Mouse (Mus musculus) adrenal gland, adult 8-10 months (tissue): ENCODE measurements at regions not wholly inside any gene's neighbourhood (a gene's known extent, or its start where the extent isn't known, plus 50 kb on each side); places are given as distances from the start of the nearest gene placed in this dataset.

ENCODE experiments used
- DNase-seq: peaks from one replicate; pipeline ENCODE4 v3.0.0; 2022

DNA sequence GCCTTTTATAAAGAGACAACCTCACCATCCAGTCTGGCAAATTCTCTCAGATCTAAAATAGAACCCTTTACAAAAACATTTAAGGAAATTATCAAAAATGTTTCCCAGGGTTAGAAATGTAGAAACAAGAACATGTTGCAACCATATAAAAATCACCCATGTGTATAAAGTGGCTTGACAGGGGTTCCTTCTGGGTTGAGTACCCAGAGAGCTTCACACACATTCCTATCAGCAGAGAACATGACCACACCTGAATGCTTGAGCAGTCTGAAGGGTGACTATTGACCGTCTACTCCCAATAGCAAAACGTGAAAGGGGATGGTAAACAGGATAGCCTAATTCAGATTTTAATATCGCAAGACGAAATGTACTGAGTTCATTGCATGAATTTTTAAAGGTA, 57.8 kb upstream of the Zfand5 start:
- no peak for DNase-seq

GRCm38 (mm10) chr19:21193461-21193860, 78.6 kb upstream of the Zfand5 start:
- DNase-seq = peak; percentile 48

- DNase-seq = peak; percentile 50
Measured at GRCm38 (mm10) chr19:21192576-21192975, 79.5 kb upstream of the Zfand5 start.

GRCm38 (mm10) chr19:21189216-21189615, 82.9 kb upstream of the Zfand5 start:
- no peak for DNase-seq

DNA sequence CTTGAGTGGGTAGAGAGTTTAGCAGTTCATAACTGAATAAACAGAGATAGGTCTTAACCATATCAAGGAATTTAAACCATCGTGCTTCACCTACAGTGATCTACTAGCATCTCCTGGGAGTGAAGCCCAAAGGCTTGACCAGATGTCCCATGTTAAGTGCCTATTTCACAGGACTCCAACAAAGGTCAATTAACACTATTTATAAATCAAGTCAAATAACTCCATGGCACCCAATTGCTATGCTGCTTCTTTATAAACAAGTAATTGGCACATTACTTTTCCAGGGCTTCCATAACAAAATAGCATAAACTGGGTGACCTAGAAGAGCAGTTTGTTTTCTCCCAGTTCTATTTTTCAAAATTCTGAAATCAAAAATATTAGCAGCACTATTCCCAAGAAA, 85.4 kb upstream of the Zfand5 start:
- no peak for DNase-seq

DNA sequence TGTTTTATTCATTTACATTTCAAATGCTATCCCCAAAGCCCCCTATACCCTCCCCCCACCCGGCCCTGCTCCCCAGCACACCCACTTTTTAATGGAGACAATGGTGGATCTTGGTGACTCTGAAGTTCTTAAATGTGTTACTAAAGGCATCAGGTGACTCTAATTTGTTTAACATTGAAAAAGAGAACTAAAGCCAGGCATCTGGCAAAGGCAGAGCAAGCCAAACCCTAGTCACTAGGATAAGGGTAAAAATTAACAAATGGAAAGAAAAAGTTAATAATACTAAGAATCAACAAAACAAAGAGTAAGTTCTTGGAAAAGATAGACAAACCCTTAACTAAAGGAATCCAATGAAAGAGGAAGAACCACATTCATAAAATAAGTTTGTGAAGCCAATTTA, 86.1 kb upstream of the Zfand5 start:
- no peak for DNase-seq

DNA sequence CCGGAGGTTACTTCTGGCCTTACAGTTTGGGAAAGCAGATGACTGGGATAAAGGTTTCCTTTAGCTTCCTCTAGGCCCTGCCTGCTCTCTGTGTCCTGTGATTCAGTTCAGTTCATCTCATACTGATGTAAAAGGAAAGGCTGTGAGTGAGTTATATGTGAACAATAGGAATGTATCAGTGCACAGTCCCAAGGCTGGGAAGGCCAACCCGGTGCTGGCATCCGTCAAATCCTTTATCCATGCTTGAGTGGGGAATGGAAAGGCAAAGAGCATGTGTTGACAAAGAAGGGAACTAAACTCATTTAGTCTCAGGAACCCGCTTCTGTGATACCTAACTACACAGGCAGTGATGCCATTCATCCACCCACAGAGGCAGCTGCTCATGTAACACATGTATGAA, 89.0 kb upstream of the Zfand5 start:
- DNase-seq = no peak

- no peak for DNase-seq
Measured at GRCm38 (mm10) chr19:21179886-21180285, 92.2 kb upstream of the Zfand5 start.

- DNase-seq = no peak
Measured at GRCm38 (mm10) chr19:21175426-21175831, 96.6 kb upstream of the Zfand5 start.

- DNase-seq = no peak
Measured at GRCm38 (mm10) chr19:21174636-21175035, 97.4 kb upstream of the Zfand5 start.

GRCm38 (mm10) chr19:21173896-21174483, 98.1 kb upstream of the Zfand5 start:
- no peak for DNase-seq

DNA sequence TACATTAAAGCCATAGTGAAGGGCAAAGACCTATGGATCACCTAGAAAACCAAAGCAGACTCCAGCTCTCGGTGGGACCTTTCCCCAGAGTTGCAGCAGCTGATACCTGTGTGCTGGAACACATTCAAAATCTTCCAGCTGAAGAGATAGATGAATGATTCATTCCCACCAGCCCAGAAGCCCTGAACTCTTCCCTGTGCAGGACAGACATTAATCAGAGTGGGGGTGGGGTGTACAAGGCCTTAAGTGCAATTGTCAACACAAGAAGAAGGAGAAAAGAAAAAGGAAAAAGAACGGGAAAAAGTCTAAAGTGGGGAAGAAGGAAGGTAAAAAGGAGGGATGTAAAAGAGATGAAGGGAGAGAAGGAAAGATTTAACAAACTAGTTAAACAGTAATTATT, 100.9 kb upstream of the Zfand5 start:
- DNase-seq = peak; percentile 77

DNA sequence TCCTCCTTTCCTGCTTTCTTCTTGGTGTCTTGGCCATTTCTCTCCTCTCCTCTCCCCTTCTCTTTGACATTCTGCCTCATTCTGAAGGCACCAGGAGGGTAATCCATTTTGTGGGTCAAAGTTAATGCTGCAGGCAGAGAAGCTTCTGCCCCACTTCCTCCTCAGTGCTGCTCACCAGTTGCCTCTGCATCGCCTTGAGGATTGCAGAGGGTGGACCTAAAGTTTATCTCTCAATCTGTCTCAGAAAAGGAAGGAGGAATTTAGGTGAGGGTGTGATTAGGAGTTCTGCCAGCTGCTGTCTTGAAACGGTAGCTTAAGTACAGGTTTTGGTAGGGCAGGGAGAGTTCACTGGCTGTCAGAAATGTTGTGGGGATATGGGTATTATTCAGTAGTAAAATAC, 101.3 kb upstream of the Zfand5 start:
- no peak for DNase-seq

GRCm38 (mm10) chr19:21166939-21167338, 105.1 kb upstream of the Zfand5 start:
- no peak for DNase-seq

- DNase-seq = no peak
Measured at GRCm38 (mm10) chr19:21166465-21166860, 105.6 kb upstream of the Zfand5 start.

GRCm38 (mm10) chr19:21165763-21166464, 106.2 kb upstream of the Zfand5 start:
- DNase-seq = no peak

GRCm38 (mm10) chr19:21163978-21164377, 108.1 kb upstream of the Zfand5 start:
- DNase-seq = no peak

- no peak for DNase-seq
Measured at GRCm38 (mm10) chr19:21160946-21161345, 111.1 kb upstream of the Zfand5 start.

DNA sequence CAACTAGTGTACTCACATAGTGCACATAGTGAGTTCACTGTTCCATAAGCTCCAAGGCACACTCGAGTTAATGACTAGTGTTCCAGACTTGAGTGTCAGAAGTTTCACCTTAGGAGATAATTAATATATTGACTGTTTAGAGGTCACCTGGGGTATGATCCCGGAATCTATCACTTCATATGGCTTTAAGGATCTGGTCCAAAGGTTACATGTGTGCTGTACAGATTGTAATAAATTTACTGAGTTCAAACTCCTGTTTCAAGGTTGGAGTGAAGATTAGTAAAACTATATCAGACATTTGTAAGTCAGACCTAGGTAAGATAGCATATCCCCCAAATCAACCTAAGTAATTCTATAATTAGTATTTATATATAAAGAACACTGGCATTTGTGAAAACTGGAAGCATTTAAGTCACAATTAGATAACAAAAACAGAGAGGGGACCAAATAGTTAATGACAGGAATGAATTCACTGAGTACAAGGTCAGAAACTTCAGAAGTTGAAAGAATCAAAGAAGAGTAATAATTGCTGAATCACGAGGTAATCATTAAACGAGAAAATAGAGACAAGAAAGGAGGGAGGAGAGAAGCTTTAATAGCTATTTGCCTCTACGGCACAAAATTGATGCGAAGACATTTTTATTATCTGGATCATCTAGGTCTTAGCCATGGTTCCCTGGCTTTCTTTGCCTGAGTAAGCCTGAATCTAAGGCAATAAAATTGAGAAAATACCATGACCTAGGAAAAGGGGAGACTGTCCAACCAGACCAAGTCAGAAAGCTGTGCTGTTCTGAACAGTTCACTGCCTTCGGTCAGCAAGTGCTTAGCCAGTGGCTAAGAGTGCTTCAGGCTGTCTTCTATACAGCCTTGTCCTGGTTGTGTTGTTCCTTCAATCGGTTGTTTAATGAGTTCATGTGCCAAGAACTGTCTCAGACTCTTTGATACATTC, 112.6 kb upstream of the Zfand5 start:
- no peak for DNase-seq

GRCm38 (mm10) chr19:21154162-21154561, 117.9 kb upstream of the Zfand5 start:
- DNase-seq = no peak

- DNase-seq = no peak
Measured at GRCm38 (mm10) chr19:21152027-21152426, 120.1 kb upstream of the Zfand5 start.

GRCm38 (mm10) chr19:21150849-21151248, 121.2 kb upstream of the Zfand5 start:
- DNase-seq = no peak

DNA sequence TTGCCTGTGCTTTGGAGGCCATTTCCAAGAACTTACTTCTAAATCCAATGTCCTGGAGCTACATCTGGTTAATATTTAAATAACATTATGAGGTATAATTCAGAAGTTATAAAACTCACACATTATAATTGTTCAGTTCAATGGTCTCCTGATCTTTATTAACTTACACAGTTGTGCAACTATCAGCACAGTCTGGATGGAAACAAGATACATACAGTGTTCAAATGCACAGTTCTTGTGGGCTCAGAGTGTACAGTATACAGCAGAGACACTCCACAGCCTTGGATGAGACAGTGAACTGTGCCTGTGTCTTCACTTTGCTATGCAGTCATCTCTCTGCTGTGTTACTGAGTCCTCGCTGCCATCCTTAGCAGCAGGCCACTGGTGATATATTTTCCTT, 121.8 kb upstream of the Zfand5 start:
- DNase-seq = no peak
